Comparison of ENCODE assay signal across 22 mouse cellular contexts in genomic region chr6:139132083-139132679, GRCm38 (mm10).
DNase-seq lines count a peak whose midpoint lies in the region; ATAC-seq lines count a peak whose summit lies in the region.
"Had no signal": no experiment of that assay in that cellular context is flagged by ENCODE, and none has a peak within 500 bp of the region (broad histone marks: within the 10 kb centered on the region; RNA-seq: fewer than 3 reads in every experiment).

No protein-coding gene starts in this region.

- H3K36me3 ChIP-seq in hindbrain, embryonic 14.5 days (replicated peaks; ENCODE audit: control insufficient read depth, insufficient read depth), result no peaks in the 10 kb centered on the region
- no peaks in the 10 kb centered on the region for H3K36me3 ChIP-seq in hindbrain, embryonic 11.5 days (ENCODE audit: control insufficient read depth, insufficient read depth, low read length)
- H3K36me3 ChIP-seq in forebrain, embryonic 15.5 days, result no peaks in the 10 kb centered on the region
- H3K36me3 ChIP-seq: embryonic facial prominence, embryonic 15.5 days; heart, embryonic 10.5 days; hindbrain, embryonic 13.5 days; intestine, embryonic 15.5 days had no signal

- peak; percentile 21; the same call in 1 of the 2 replicates for ATAC-seq in hindbrain, embryonic 14.5 days (ENCODE audit: low FRiP score)
- ATAC-seq in hindbrain, embryonic 11.5 days (ENCODE audit: low FRiP score), result no peak
- peak; percentile 61; the same call in 1 of the 2 replicates for ATAC-seq in forebrain, embryonic 15.5 days (replicated peaks)
- ATAC-seq: activated CD4-positive, CD25-positive, alpha-beta regulatory T cell, adult 4 months; intestine, embryonic 15.5 days; Patski had no signal

- 81% methylated on average over 15 of the region's 15 CpGs for WGBS in hindbrain, embryonic 14.5 days
- 88% methylated on average over 15 of the region's 15 CpGs for WGBS in hindbrain, embryonic 11.5 days
- WGBS in forebrain, embryonic 15.5 days, result 45% methylated on average over 15 of the region's 15 CpGs

- no peak overlapping the region for H3K9ac ChIP-seq in hindbrain, embryonic 14.5 days
- H3K9ac ChIP-seq in hindbrain, embryonic 11.5 days (ENCODE audit: low read depth, low read length), result no peak overlapping the region
- no peak overlapping the region for H3K9ac ChIP-seq in forebrain, embryonic 15.5 days (replicated peaks)
- H3K9ac ChIP-seq: embryonic facial prominence, embryonic 15.5 days; hindbrain, embryonic 13.5 days; intestine, embryonic 15.5 days had no signal

- H3K4me1 ChIP-seq in hindbrain, embryonic 14.5 days (replicated peaks; ENCODE audit: control insufficient read depth, insufficient read depth, low read length), result no peaks in the 10 kb centered on the region
- H3K4me1 ChIP-seq in hindbrain, embryonic 11.5 days (replicated peaks; ENCODE audit: control insufficient read depth, insufficient read depth, low read length), result no peaks in the 10 kb centered on the region
- H3K4me1 ChIP-seq in forebrain, embryonic 15.5 days, result no peaks in the 10 kb centered on the region
- H3K4me1 ChIP-seq: embryonic facial prominence, embryonic 15.5 days; heart, embryonic 10.5 days; hindbrain, embryonic 13.5 days; intestine, embryonic 15.5 days had no signal

- H3K27me3 ChIP-seq in hindbrain, embryonic 14.5 days (ENCODE audit: control insufficient read depth, insufficient read depth, low read length), result no peaks in the 10 kb centered on the region
- H3K27me3 ChIP-seq in hindbrain, embryonic 11.5 days (ENCODE audit: control insufficient read depth, insufficient read depth, low read length), result no peaks in the 10 kb centered on the region
- H3K27me3 ChIP-seq in forebrain, embryonic 15.5 days, result no peaks in the 10 kb centered on the region
- H3K27me3 ChIP-seq: CH12.LX; embryonic facial prominence, embryonic 15.5 days; hindbrain, embryonic 13.5 days; intestine, embryonic 15.5 days; Patski had no signal

- no peak overlapping the region for H3K4me2 ChIP-seq in hindbrain, embryonic 14.5 days (replicated peaks)
- no peak overlapping the region for H3K4me2 ChIP-seq in hindbrain, embryonic 11.5 days (replicated peaks; ENCODE audit: low read depth, low read length)
- 0 out of 2 replicates have a peak overlapping the region, but pooled peaks have one; percentile 4 for H3K4me2 ChIP-seq in forebrain, embryonic 15.5 days (replicated peaks)
- H3K4me2 ChIP-seq: embryonic facial prominence, embryonic 15.5 days; hindbrain, embryonic 13.5 days; intestine, embryonic 15.5 days had no signal

- H3K4me3 ChIP-seq in hindbrain, embryonic 14.5 days (replicated peaks; ENCODE audit: low read length), result no peak overlapping the region
- no peak overlapping the region for H3K4me3 ChIP-seq in hindbrain, embryonic 11.5 days (ENCODE audit: low read depth, low read length)
- H3K4me3 ChIP-seq in forebrain, embryonic 15.5 days, result no peak overlapping the region
- H3K4me3 ChIP-seq: embryonic facial prominence, embryonic 15.5 days; erythroblast, embryonic 14.5 days; heart, embryonic 10.5 days; hindbrain, embryonic 13.5 days; intestine, embryonic 15.5 days had no signal

- no peak overlapping the region for H3K27ac ChIP-seq in hindbrain, embryonic 14.5 days
- H3K27ac ChIP-seq in hindbrain, embryonic 11.5 days (ENCODE audit: low read depth, low read length), result no peak overlapping the region
- no peak overlapping the region for H3K27ac ChIP-seq in forebrain, embryonic 15.5 days (replicated peaks)
- H3K27ac ChIP-seq: embryonic facial prominence, embryonic 15.5 days; heart, embryonic 10.5 days; hindbrain, embryonic 13.5 days; intestine, embryonic 15.5 days had no signal

- no peaks in the 10 kb centered on the region for H3K9me3 ChIP-seq in hindbrain, embryonic 14.5 days (ENCODE audit: control insufficient read depth, low read length)
- H3K9me3 ChIP-seq in hindbrain, embryonic 11.5 days (ENCODE audit: control insufficient read depth, low read length), result no peaks in the 10 kb centered on the region
- H3K9me3 ChIP-seq in forebrain, embryonic 15.5 days, result no peaks in the 10 kb centered on the region
- H3K9me3 ChIP-seq: embryonic facial prominence, embryonic 15.5 days; heart, embryonic 10.5 days; hindbrain, embryonic 13.5 days; intestine, embryonic 15.5 days had no signal

- DNase-seq in hindbrain, embryonic 14.5 days (ENCODE audit: low spot score), result no peak
- DNase-seq in hindbrain, embryonic 11.5 days (ENCODE audit: low spot score), result no peak
- peak; percentile 5 for DNase-seq in right cerebral cortex, postnatal 4 days
- DNase-seq in right cerebral cortex, postnatal 36 days (ENCODE audit: low spot score in 2 of 2), result no peak
- no peak for DNase-seq in kidney, adult 11 months
- DNase-seq in spleen, postnatal 36 days (ENCODE audit: low spot score in 2 of 2), result no peak
- DNase-seq: adrenal gland, postnatal 14 days; cerebellum, adult 2 months; cerebellum, postnatal 10 days; gastrocnemius, postnatal 10 days; heart, adult 18-20 months; heart, postnatal 10 days; heart, postnatal 4 days had no signal
